10 mouse cellular contexts compared by ENCODE assay signal in the genomic region with DNA sequence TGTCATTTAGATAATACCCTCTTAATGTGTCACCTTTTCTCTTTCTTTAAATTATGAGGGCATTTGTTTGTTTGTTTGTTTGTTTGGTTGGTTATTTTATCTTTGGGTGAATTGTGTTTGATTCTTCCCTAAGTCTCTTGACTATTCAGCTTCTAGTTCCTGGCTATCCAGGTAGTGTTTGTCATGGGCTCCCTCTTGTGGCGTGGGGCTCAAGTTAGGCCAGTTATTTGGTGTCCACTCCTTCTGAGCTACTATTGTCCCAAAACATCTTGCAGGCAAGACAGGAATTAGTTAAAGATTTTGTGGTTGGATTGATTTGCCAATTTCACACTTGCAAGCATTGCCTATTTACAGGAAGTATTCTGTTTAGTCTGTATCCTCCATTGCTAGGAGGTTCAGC.
A peak's percentile ranks its signal among the peaks of the same experiment; 100 is the strongest.
DNase-seq lines count a peak whose midpoint lies in the region; ATAC-seq and TF ChIP-seq lines count a peak whose summit lies in the region.
"Had no signal": no experiment of that assay in that cellular context is flagged by ENCODE, and none has a peak within 500 bp of the region (broad histone marks: within the 10 kb centered on the region; RNA-seq: fewer than 3 reads in every experiment).

No protein-coding gene starts in this region.

- no peaks in the 10 kb centered on the region for H3K4me1 ChIP-seq in forebrain, postnatal 0 days (ENCODE audit: insufficient read depth)
- no peaks in the 10 kb centered on the region for H3K4me1 ChIP-seq in forebrain, embryonic 10.5 days
- H3K4me1 ChIP-seq in midbrain, embryonic 14.5 days (ENCODE audit: control insufficient read depth, insufficient read depth, low read length), result no peaks in the 10 kb centered on the region
- H3K4me1 ChIP-seq in midbrain, embryonic 16.5 days (ENCODE audit: control insufficient read depth, insufficient read depth, low read length), result no peaks in the 10 kb centered on the region
- H3K4me1 ChIP-seq in embryonic facial prominence, embryonic 14.5 days (ENCODE audit: control insufficient read depth, insufficient read depth, low read length), result no peaks in the 10 kb centered on the region

- ATAC-seq in forebrain, postnatal 0 days, result no peak
- no peak for ATAC-seq in midbrain, embryonic 14.5 days (ENCODE audit: low FRiP score, low TSS enrichment)
- no peak for ATAC-seq in midbrain, embryonic 16.5 days
- ATAC-seq in embryonic facial prominence, embryonic 14.5 days (ENCODE audit: low read depth), result no peak

- intact Hi-C loops in left cerebral cortex, postnatal 25 days (cut with DNase I), result loop anchor here (5.0 to 10.0 kb wide), 3 partner anchors 337 to 749 kb away; no protein-coding TSS in a partner anchor

- no peaks in the 10 kb centered on the region for H3K36me3 ChIP-seq in forebrain, postnatal 0 days (ENCODE audit: insufficient read depth)
- no peaks in the 10 kb centered on the region for H3K36me3 ChIP-seq in forebrain, embryonic 10.5 days (replicated peaks)
- no peaks in the 10 kb centered on the region for H3K36me3 ChIP-seq in midbrain, embryonic 14.5 days (ENCODE audit: control insufficient read depth, insufficient read depth, low read length)
- no peaks in the 10 kb centered on the region for H3K36me3 ChIP-seq in midbrain, embryonic 16.5 days (ENCODE audit: control insufficient read depth, insufficient read depth, low read length)
- no peaks in the 10 kb centered on the region for H3K36me3 ChIP-seq in embryonic facial prominence, embryonic 14.5 days (ENCODE audit: control insufficient read depth, insufficient read depth, low read length)
- H3K36me3 ChIP-seq: G1E had no signal

- no peak overlapping the region for H3K4me3 ChIP-seq in forebrain, postnatal 0 days (ENCODE audit: low read depth, low read length)
- no peak overlapping the region for H3K4me3 ChIP-seq in forebrain, embryonic 10.5 days
- no peak overlapping the region for H3K4me3 ChIP-seq in midbrain, embryonic 14.5 days (replicated peaks; ENCODE audit: low read depth, low read length)
- H3K4me3 ChIP-seq in midbrain, embryonic 16.5 days (ENCODE audit: low read depth, low read length), result no peak overlapping the region
- no peak overlapping the region for H3K4me3 ChIP-seq in embryonic facial prominence, embryonic 14.5 days (ENCODE audit: low read depth, low read length)

- WGBS in forebrain, postnatal 0 days, result 63% methylated on average over 1 of the region's 1 CpGs
- 54% methylated on average over 1 of the region's 1 CpGs for WGBS in forebrain, embryonic 10.5 days
- 53% methylated on average over 1 of the region's 1 CpGs for WGBS in midbrain, embryonic 14.5 days
- whole genome bisulfite sequencing in midbrain, embryonic 16.5 days, result 52% methylated on average over 1 of the region's 1 CpGs
- 54% methylated on average over 1 of the region's 1 CpGs for WGBS in embryonic facial prominence, embryonic 14.5 days

- no peak overlapping the region for H3K27ac ChIP-seq in forebrain, postnatal 0 days (ENCODE audit: low read depth, low read length)
- H3K27ac ChIP-seq in forebrain, embryonic 10.5 days, result no peak overlapping the region
- no peak overlapping the region for H3K27ac ChIP-seq in midbrain, embryonic 14.5 days (replicated peaks; ENCODE audit: low read depth, low read length)
- no peak overlapping the region for H3K27ac ChIP-seq in midbrain, embryonic 16.5 days (ENCODE audit: low read length)
- H3K27ac ChIP-seq in embryonic facial prominence, embryonic 14.5 days (replicated peaks; ENCODE audit: low read depth, low read length), result no peak overlapping the region
- H3K27ac ChIP-seq: liver, embryonic 14.5 days had no signal

- H3K9ac ChIP-seq in forebrain, postnatal 0 days, result no peak overlapping the region
- no peak overlapping the region for H3K9ac ChIP-seq in midbrain, embryonic 14.5 days (replicated peaks; ENCODE audit: low read length)
- H3K9ac ChIP-seq in midbrain, embryonic 16.5 days (ENCODE audit: low read depth, low read length), result no peak overlapping the region
- no peak overlapping the region for H3K9ac ChIP-seq in embryonic facial prominence, embryonic 14.5 days (ENCODE audit: low read depth, low read length)
- H3K9ac ChIP-seq: liver, embryonic 14.5 days had no signal

- peak; percentile 56 for TF ChIP-seq CTCF in forebrain, postnatal 0 days (IDR thresholded peaks at IDR 0.05; ENCODE audit: low read depth)

- H3K4me2 ChIP-seq in forebrain, postnatal 0 days (ENCODE audit: low read depth), result no peak overlapping the region
- no peak overlapping the region for H3K4me2 ChIP-seq in midbrain, embryonic 14.5 days (ENCODE audit: low read length)
- H3K4me2 ChIP-seq in midbrain, embryonic 16.5 days (ENCODE audit: low read length), result no peak overlapping the region
- H3K4me2 ChIP-seq in embryonic facial prominence, embryonic 14.5 days (ENCODE audit: low read depth, low read length), result no peak overlapping the region

- H3K9me3 ChIP-seq in forebrain, postnatal 0 days (ENCODE audit: low read length), result no peaks in the 10 kb centered on the region
- H3K9me3 ChIP-seq in forebrain, embryonic 10.5 days, result no peaks in the 10 kb centered on the region
- no peaks in the 10 kb centered on the region for H3K9me3 ChIP-seq in midbrain, embryonic 14.5 days (ENCODE audit: control insufficient read depth, low read length)
- H3K9me3 ChIP-seq in midbrain, embryonic 16.5 days (replicated peaks; ENCODE audit: control insufficient read depth, low read length, poor library complexity, severe bottlenecking), result no peaks in the 10 kb centered on the region
- no peaks in the 10 kb centered on the region for H3K9me3 ChIP-seq in embryonic facial prominence, embryonic 14.5 days (ENCODE audit: control insufficient read depth, low read length)
- H3K9me3 ChIP-seq: G1E had no signal

- no peaks in the 10 kb centered on the region for H3K27me3 ChIP-seq in forebrain, postnatal 0 days (ENCODE audit: insufficient read depth, low read length)
- no peaks in the 10 kb centered on the region for H3K27me3 ChIP-seq in forebrain, embryonic 10.5 days (ENCODE audit: poor library complexity, severe bottlenecking)
- no peaks in the 10 kb centered on the region for H3K27me3 ChIP-seq in midbrain, embryonic 14.5 days (ENCODE audit: control insufficient read depth, insufficient read depth, low read length)
- H3K27me3 ChIP-seq in midbrain, embryonic 16.5 days (ENCODE audit: control insufficient read depth, insufficient read depth, low read depth, low read length), result no peaks in the 10 kb centered on the region
- no peaks in the 10 kb centered on the region for H3K27me3 ChIP-seq in embryonic facial prominence, embryonic 14.5 days (replicated peaks; ENCODE audit: control insufficient read depth, insufficient read depth, low read length)

- peak; percentile 27 for DNase-seq in forebrain, postnatal 0 days
- DNase-seq in forebrain, embryonic 10.5 days (ENCODE audit: extremely low spot score, low spot score), result no peak
- DNase-seq in midbrain, embryonic 14.5 days, result peak; percentile 69
- peak; percentile 41 for DNase-seq in embryonic facial prominence, embryonic 14.5 days (ENCODE audit: low spot score)
- peak; percentile 39 to 62 for DNase-seq in left cerebral cortex, postnatal 25 days (ENCODE audit: low spot score in 2 of 2)
- no peak for DNase-seq in natural killer cell, adult 2 months (ENCODE audit: low spot score in 2 of 2)
- DNase-seq in spleen, adult 18-20 months, result no peak

Comparison
In these comparisons a context has a peak if more than half of its experiments do, and no peak if none do; other contexts are left out.
1. DNase-seq: peak in forebrain, postnatal 0 days (single experiment), midbrain, embryonic 14.5 days (single experiment), embryonic facial prominence, embryonic 14.5 days (single experiment) and left cerebral cortex, postnatal 25 days (2 of 2); none in forebrain, embryonic 10.5 days (single experiment), natural killer cell, adult 2 months (0 of 2) and spleen, adult 18-20 months (0 of 2).